Mouse (Mus musculus): ENCODE results near the gene Tgfb1. TPM values are rescaled to one million over a fixed set of nuclear protein-coding genes. Genes with fewer than 3 reads are reported as not detected.

Tgfb1 gene
- total RNA-seq, 1 experiment from 2014 or later, result 37.0 TPM

- DNase-seq, result no peak
Observed at GRCm38 (mm10) chr7:25675405-25675804, 11.4 kb upstream of the Tgfb1 start.

- peak; percentile 84 for DNase-seq
Observed at GRCm38 (mm10) chr7:25676085-25676781, 10.6 kb upstream of the Tgfb1 start.

GRCm38 (mm10) chr7:25677013-25677412 lies 9.8 kb upstream of the Tgfb1 start:
- DNase-seq, result no peak

GRCm38 (mm10) chr7:25679971-25680370 lies 6.8 kb upstream of the Tgfb1 start:
- no peak for DNase-seq

GRCm38 (mm10) chr7:25680514-25681258 lies 6.1 kb upstream of the Tgfb1 start, which contains the start of gene B9d2:
Gene B9d2 (plus strand): TSS chr7:25680780.
- DNase-seq, result peak; percentile 96

- no peak for DNase-seq
Observed at GRCm38 (mm10) chr7:25681341-25682231, 5.2 kb upstream of the Tgfb1 start.

- no peak for DNase-seq
Observed at GRCm38 (mm10) chr7:25683474-25684180, 3.2 kb upstream of the Tgfb1 start.

- no peak for DNase-seq
Observed at GRCm38 (mm10) chr7:25684659-25685058, 2.1 kb upstream of the Tgfb1 start.

GRCm38 (mm10) chr7:25685926-25686470 lies 804 bp upstream of the Tgfb1 start:
- no peak for DNase-seq

- peak; percentile 54 for DNase-seq
Observed at GRCm38 (mm10) chr7:25687811-25688401, 1.1 kb downstream of the Tgfb1 start.

- peak; percentile 75 for DNase-seq
Observed at GRCm38 (mm10) chr7:25688810-25689586, 2.2 kb downstream of the Tgfb1 start.

- DNase-seq, result no peak
Observed at GRCm38 (mm10) chr7:25689603-25690021, 2.8 kb downstream of the Tgfb1 start.

- DNase-seq, result no peak
Observed at GRCm38 (mm10) chr7:25690051-25690450, 3.2 kb downstream of the Tgfb1 start.

- no peak for DNase-seq
Observed at GRCm38 (mm10) chr7:25694104-25694503, 7.3 kb downstream of the Tgfb1 start.

GRCm38 (mm10) chr7:25699851-25700250 lies 13.0 kb downstream of the Tgfb1 start:
- no peak for DNase-seq

- DNase-seq, result no peak
Observed at GRCm38 (mm10) chr7:25700732-25701131, 13.9 kb downstream of the Tgfb1 start.

- no peak for DNase-seq
Observed at GRCm38 (mm10) chr7:25702350-25702749, 15.5 kb downstream of the Tgfb1 start.

- no peak for DNase-seq
Observed at GRCm38 (mm10) chr7:25703793-25704494, 17.1 kb downstream of the Tgfb1 start.

GRCm38 (mm10) chr7:25704716-25705364 lies 18.0 kb downstream of the Tgfb1 start:
- no peak for DNase-seq
